Mouse (Mus musculus) adipocyte (in vitro differentiated cells): Measurements from ENCODE around the gene Sirt5.

Experiments
- DNase-seq: peaks from one replicate; pipeline ENCODE4 v3.0.0-alpha.2; 2016; ENCODE audit warnings: low spot score

Sirt5 gene

GRCm38 (mm10) chr13:43374205-43374604 lies 8.9 kb downstream of the Sirt5 start:
- DNase-seq, result no peak

GRCm38 (mm10) chr13:43374918-43375432 lies 9.7 kb downstream of the Sirt5 start:
- no peak for DNase-seq

GRCm38 (mm10) chr13:43379989-43380388 lies 14.7 kb downstream of the Sirt5 start:
- no peak for DNase-seq

GRCm38 (mm10) chr13:43385321-43385720 lies 20.0 kb downstream of the Sirt5 start:
- no peak for DNase-seq

- DNase-seq, result no peak
Measured at GRCm38 (mm10) chr13:43397700-43398296, 32.5 kb downstream of the Sirt5 start.

GRCm38 (mm10) chr13:43398297-43399080 lies 33.2 kb downstream of the Sirt5 start, which contains the start of gene Nol7:
Nol7 (plus strand) TSS chr13:43398390.
- peak; percentile 92 for DNase-seq

- DNase-seq, result no peak
Measured at GRCm38 (mm10) chr13:43399576-43399975, 34.3 kb downstream of the Sirt5 start.

- DNase-seq, result no peak
Measured at GRCm38 (mm10) chr13:43412311-43412710, 47.0 kb downstream of the Sirt5 start.

GRCm38 (mm10) chr13:43413611-43414010 lies 48.3 kb downstream of the Sirt5 start:
- DNase-seq, result no peak

GRCm38 (mm10) chr13:43415249-43415648 lies 50.0 kb downstream of the Sirt5 start:
- DNase-seq, result no peak

- no peak for DNase-seq
Measured at GRCm38 (mm10) chr13:43428436-43428835, 63.1 kb downstream of the Sirt5 start.

GRCm38 (mm10) chr13:43433395-43433794 lies 68.1 kb downstream of the Sirt5 start:
- DNase-seq, result no peak

- no peak for DNase-seq
Measured at GRCm38 (mm10) chr13:43440376-43440775, 75.1 kb downstream of the Sirt5 start.

- peak; percentile 20 for DNase-seq
Measured at GRCm38 (mm10) chr13:43442551-43442950, 77.3 kb downstream of the Sirt5 start.

- no peak for DNase-seq
Measured at GRCm38 (mm10) chr13:43443706-43444105, 78.4 kb downstream of the Sirt5 start.

GRCm38 (mm10) chr13:43444717-43445116 lies 79.4 kb downstream of the Sirt5 start:
- DNase-seq, result no peak
